In the genomic region with DNA sequence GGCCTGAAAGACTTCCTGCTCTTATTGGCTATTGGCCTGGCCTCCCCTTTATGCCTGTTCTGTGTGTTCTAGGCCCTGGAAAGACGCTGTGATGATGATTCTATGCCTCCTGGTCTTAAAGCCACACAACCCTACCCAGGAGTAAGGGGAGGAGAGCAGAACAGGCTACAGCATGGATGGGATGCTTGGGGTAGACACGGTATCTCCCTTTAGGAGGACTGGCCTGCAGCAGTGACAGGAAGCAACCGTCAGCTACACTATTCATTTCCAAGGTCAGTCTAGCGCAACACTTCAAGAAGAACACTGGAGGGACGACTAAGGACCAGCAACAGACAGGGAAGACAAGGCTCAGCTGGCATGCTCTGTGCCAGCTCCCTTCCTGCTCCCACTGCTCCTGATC, we compare ENCODE assay signal across 24 mouse cellular contexts.
"Had no signal": no experiment of that assay in that cellular context is flagged by ENCODE, and none has a peak within 500 bp of the region (broad histone marks: within the 10 kb centered on the region; RNA-seq: fewer than 3 reads in every experiment).

No protein-coding gene starts in this region.

- H3K4me2 ChIP-seq: heart, embryonic 11.5 days; hindbrain, embryonic 12.5 days; hindbrain, embryonic 14.5 days; intestine, embryonic 15.5 days; limb, embryonic 13.5 days; limb, embryonic 15.5 days; liver, embryonic 12.5 days had no signal

- H3K27me3 ChIP-seq: hindbrain, embryonic 12.5 days; intestine, embryonic 15.5 days; limb, embryonic 13.5 days; limb, embryonic 15.5 days; liver, embryonic 12.5 days had no signal

- H3K36me3 ChIP-seq: hindbrain, embryonic 10.5 days; hindbrain, embryonic 12.5 days; intestine, embryonic 15.5 days; limb, embryonic 13.5 days; limb, embryonic 15.5 days; liver, embryonic 12.5 days had no signal

- H3K4me1 ChIP-seq: hindbrain, embryonic 12.5 days; intestine, embryonic 15.5 days; limb, embryonic 13.5 days; limb, embryonic 15.5 days; liver, embryonic 12.5 days had no signal

- DNase-seq: gastrocnemius, adult 2 months; gastrocnemius, postnatal 10 days; gastrocnemius, postnatal 25 days; heart, adult 2 months; heart, postnatal 10 days; kidney, adult 18-20 months; kidney, adult 8-10 months; kidney, postnatal 10 days; kidney, postnatal 25 days; kidney, postnatal 4 days had no signal

- H3K9ac ChIP-seq: hindbrain, embryonic 12.5 days; hindbrain, embryonic 14.5 days; intestine, embryonic 15.5 days; limb, embryonic 13.5 days; limb, embryonic 15.5 days; liver, embryonic 12.5 days; liver, embryonic 14.5 days had no signal

- ATAC-seq: hindbrain, embryonic 16.5 days; inflammation-experienced regulatory T-cells, adult 6 months; intestine, embryonic 15.5 days; intestine, postnatal 0 days; liver, embryonic 12.5 days had no signal

- H3K27ac ChIP-seq: gastrocnemius, adult 2 months; heart, adult 2 months; hindbrain, embryonic 10.5 days; hindbrain, embryonic 12.5 days; hindbrain, embryonic 14.5 days; intestine, embryonic 15.5 days; layer of hippocampus, adult 2 months; left cerebral cortex, adult 2 months; limb, embryonic 13.5 days; limb, embryonic 15.5 days; liver, embryonic 12.5 days; liver, embryonic 14.5 days had no signal

- H3K9me3 ChIP-seq: hindbrain, embryonic 10.5 days; hindbrain, embryonic 12.5 days; intestine, embryonic 15.5 days; limb, embryonic 13.5 days; limb, embryonic 15.5 days; liver, embryonic 12.5 days had no signal

- H3K4me3 ChIP-seq: gastrocnemius, adult 2 months; heart, adult 2 months; hindbrain, embryonic 10.5 days; hindbrain, embryonic 12.5 days; intestine, embryonic 15.5 days; layer of hippocampus, adult 2 months; left cerebral cortex, adult 2 months; limb, embryonic 13.5 days; limb, embryonic 15.5 days; liver, embryonic 12.5 days had no signal
